In genomic region chr14:57789311-57789710, GRCm38 (mm10) we compare ENCODE assay signal across 23 mouse cellular contexts. TPM values are rescaled to one million over a fixed set of nuclear protein-coding genes. Genes with fewer than 3 reads are reported as not detected.
"Had no signal": no experiment of that assay in that cellular context is flagged by ENCODE, and none has a peak within 500 bp of the region (broad histone marks: within the 10 kb centered on the region; RNA-seq: fewer than 3 reads in every experiment).

No protein-coding gene starts in this region.

- H3K9me3 ChIP-seq: neural tube, embryonic 12.5 days; neural tube, embryonic 13.5 days; neural tube, embryonic 15.5 days; stomach, embryonic 15.5 days had no signal

- H3K36me3 ChIP-seq: neural tube, embryonic 12.5 days; neural tube, embryonic 13.5 days; neural tube, embryonic 15.5 days; stomach, embryonic 15.5 days had no signal

- H3K4me1 ChIP-seq: neural tube, embryonic 12.5 days; neural tube, embryonic 13.5 days; neural tube, embryonic 15.5 days had no signal

- DNase-seq: retina, postnatal 1 day; right cerebral cortex, adult 18-20 months; right cerebral cortex, postnatal 14 days; right cerebral cortex, postnatal 25 days; thymus, adult 18-20 months; thymus, adult 2 months; thymus, postnatal 14 days; thymus, postnatal 25 days; thymus, postnatal 36 days; thymus, postnatal 4 days had no signal

- H3K27me3 ChIP-seq: neural tube, embryonic 12.5 days; neural tube, embryonic 13.5 days; neural tube, embryonic 15.5 days; stomach, embryonic 15.5 days had no signal

- H3K27ac ChIP-seq: neural tube, embryonic 12.5 days; neural tube, embryonic 13.5 days; neural tube, embryonic 15.5 days; stomach, embryonic 15.5 days; stomach, postnatal 0 days had no signal

- H3K4me3 ChIP-seq: neural tube, embryonic 12.5 days; neural tube, embryonic 13.5 days; neural tube, embryonic 15.5 days; stomach, embryonic 15.5 days had no signal

- H3K9ac ChIP-seq: neural tube, embryonic 12.5 days; neural tube, embryonic 13.5 days; neural tube, embryonic 15.5 days; stomach, embryonic 15.5 days had no signal

- H3K4me2 ChIP-seq: neural tube, embryonic 12.5 days; neural tube, embryonic 13.5 days; neural tube, embryonic 15.5 days; stomach, embryonic 15.5 days had no signal

RNA-seq across cellular contexts. Expression of gene Ska3, which starts 36.7 kb away (rescaled TPM):
- total RNA-seq: neutrophil, adult 5-6 weeks had no signal

RNA-seq across cellular contexts. Expression of gene Gm49361, which starts 43.4 kb away (rescaled TPM):
- total RNA-seq: neutrophil, adult 5-6 weeks had no signal
- polyA plus RNA-seq: neural tube, embryonic 11.5 days; neural tube, embryonic 12.5 days; neural tube, embryonic 13.5 days; neural tube, embryonic 14.5 days; neural tube, embryonic 15.5 days; spleen, adult 2 months; stomach, embryonic 14.5 days; stomach, embryonic 15.5 days; stomach, embryonic 16.5 days; stomach, postnatal 0 days; thymus, adult 2 months; thymus, postnatal 0 days; urinary bladder, adult 2 months had no signal
